Mouse (Mus musculus) CH12.LX (cell line): ENCODE data around the gene Gm5108. TPM values are rescaled to one million over a fixed set of nuclear protein-coding genes. Genes with fewer than 3 reads are reported as not detected.
A peak's percentile ranks its signal among the peaks of the same experiment; 100 is the strongest.

Experiments
- DNase-seq: peaks from one replicate; pipeline ENCODE4 v3.0.0-alpha.2; 2013; ENCODE audit errors: extremely low read depth
- H3K27ac ChIP-seq: 2 replicates; pipeline ENCODE4 v1.5.1; 2012; ENCODE audit warnings: low read depth, mild to moderate bottlenecking, control low read depth, moderate library complexity; ENCODE audit not compliant: insufficient read depth
- H3K27me3 ChIP-seq: replicated peaks from 2 replicates; pipeline ENCODE3; 2012; ENCODE audit warnings: inconsistent platforms
- H3K36me3 ChIP-seq, 2 experiments: replicated peaks in 1 of 2; 2 replicates each; pipeline versions ENCODE3 to v1.6.1; 2012; ENCODE audit warnings: inconsistent platforms in 1 of 2, low read length in 1 of 2, mild to moderate bottlenecking in 1 of 2, mixed read lengths in 1 of 2, moderate library complexity in 1 of 2; ENCODE audit not compliant: control insufficient read depth in 1 of 2, insufficient read depth in 1 of 2
- H3K4me1 ChIP-seq, 2 experiments: 2 replicates each; pipeline ENCODE4 v1.6.1; 2012; ENCODE audit warnings: inconsistent platforms in 1 of 2, moderate library complexity in 1 of 2; ENCODE audit not compliant: insufficient read depth in 2 of 2, control insufficient read depth in 1 of 2
- H3K4me2 ChIP-seq: 2 replicates; pipeline ENCODE4 v1.6.1; 2012; ENCODE audit warnings: low read depth, mild to moderate bottlenecking, control low read depth; ENCODE audit not compliant: poor library complexity, insufficient read depth, severe bottlenecking
- H3K4me3 ChIP-seq, 3 experiments: fragments of 150-350 bp in 1 of 3; sonication (generic) in 1 of 3; replicated peaks in 1 of 3; 2 replicates each; pipeline versions ENCODE3 to v1.5.1; 2011 to 2012; ENCODE audit warnings: low read depth in 2 of 3, low read length in 2 of 3, mild to moderate bottlenecking in 2 of 3, moderate library complexity in 2 of 3, control low read depth in 1 of 3, improper control_type of control experiment in 1 of 3, inconsistent platforms in 1 of 3, mixed read lengths in 1 of 3; ENCODE audit not compliant: poor library complexity in 1 of 3
- H3K79me2 ChIP-seq: replicated peaks from 2 replicates; pipeline ENCODE4 v1.6.1; 2012; ENCODE audit warnings: mild to moderate bottlenecking, moderate library complexity; ENCODE audit not compliant: control insufficient read depth, poor library complexity, insufficient read depth, severe bottlenecking; ENCODE audit errors: extremely low read depth
- H3K9ac ChIP-seq: 2 replicates; pipeline ENCODE4 v1.6.1; 2012; ENCODE audit warnings: low read depth, mild to moderate bottlenecking, control low read depth, moderate library complexity; ENCODE audit not compliant: insufficient read depth
- H3K9me3 ChIP-seq: replicated peaks from 2 replicates; pipeline ENCODE3; 2012; ENCODE audit warnings: low read length, inconsistent platforms, mixed read lengths
- BHLHE40 ChIP-seq: IDR thresholded peaks from 2 replicates; pipeline ENCODE4 v1.6.1; 2011; ENCODE audit warnings: mild to moderate bottlenecking, low read depth, low read length, improper control_type of control experiment
- CHD1 ChIP-seq: IDR thresholded peaks from 2 replicates; pipeline ENCODE4 v1.6.1; 2012; ENCODE audit warnings: low read depth, low read length, improper control_type of control experiment, inconsistent platforms
- CHD2 ChIP-seq: IDR thresholded peaks from 2 replicates; pipeline ENCODE4 v1.6.1; 2011; ENCODE audit warnings: low read length, improper control_type of control experiment
- CTCF ChIP-seq, 2 experiments: IDR thresholded peaks in 1 of 2; conservative IDR thresholded peaks in 1 of 2; 2 replicates each; pipeline ENCODE4 v1.5.1; 2011 to 2012; ENCODE audit warnings: low read depth in 2 of 2, low read length in 2 of 2, improper control_type of control experiment in 1 of 2, inconsistent platforms in 1 of 2, mild to moderate bottlenecking in 1 of 2, moderate library complexity in 1 of 2
- E2F4 ChIP-seq: IDR thresholded peaks from 2 replicates; pipeline ENCODE4 v1.6.1; 2011; ENCODE audit warnings: low read depth, low read length, improper control_type of control experiment; ENCODE audit not compliant: insufficient replicate concordance
- JUND ChIP-seq: conservative IDR thresholded peaks from 2 replicates; pipeline ENCODE4 v1.6.1; 2011; ENCODE audit warnings: low read depth, low read length, improper control_type of control experiment
- MXI1 ChIP-seq: IDR thresholded peaks from 2 replicates; pipeline ENCODE4 v1.6.1; 2011; ENCODE audit warnings: mild to moderate bottlenecking, low read depth, low read length, improper control_type of control experiment
- MYC ChIP-seq: IDR thresholded peaks from 2 replicates; pipeline ENCODE4 v1.6.1; 2011; ENCODE audit warnings: low read depth, mild to moderate bottlenecking, improper control_type of control experiment, low read length
- NELFE ChIP-seq: IDR thresholded peaks from 2 replicates; pipeline ENCODE4 v1.6.1; 2011; ENCODE audit warnings: low read depth, low read length, improper control_type of control experiment
- NRF1 ChIP-seq: IDR thresholded peaks from 2 replicates; pipeline ENCODE4 v1.6.1; 2014; ENCODE audit warnings: low read depth, mild to moderate bottlenecking, inconsistent platforms, low read length, improper control_type of control experiment, moderate library complexity
- PAX5 ChIP-seq: IDR thresholded peaks from 2 replicates; pipeline ENCODE4 v1.6.1; 2012; ENCODE audit warnings: low read length, inconsistent platforms, mixed read lengths
- POLR2AphosphoS2 ChIP-seq: IDR thresholded peaks from 2 replicates; pipeline ENCODE4 v1.6.1; 2011; ENCODE audit warnings: low read depth, low read length, improper control_type of control experiment
- SIN3A ChIP-seq: IDR thresholded peaks from 2 replicates; pipeline ENCODE4 v1.6.1; 2012; ENCODE audit warnings: low read length, improper control_type of control experiment, inconsistent platforms
- TBP ChIP-seq: conservative IDR thresholded peaks from 2 replicates; pipeline ENCODE4 v1.6.1; 2011; ENCODE audit warnings: low read depth, low read length, improper control_type of control experiment
- TCF12 ChIP-seq: IDR thresholded peaks from 2 replicates; pipeline ENCODE4 v1.6.1; 2014; ENCODE audit warnings: low read depth, mild to moderate bottlenecking, inconsistent platforms, low read length, improper control_type of control experiment
- UBTF ChIP-seq: IDR thresholded peaks from 2 replicates; pipeline ENCODE4 v1.6.1; 2012; ENCODE audit warnings: low read depth, mild to moderate bottlenecking, inconsistent platforms, low read length, improper control_type of control experiment, moderate library complexity
- USF1 ChIP-seq: IDR thresholded peaks from 2 replicates; pipeline ENCODE4 v1.6.1; 2014; ENCODE audit warnings: low read depth, mild to moderate bottlenecking, inconsistent platforms, low read length, improper control_type of control experiment
- ZKSCAN1 ChIP-seq: IDR thresholded peaks from 2 replicates; pipeline ENCODE4 v1.6.1; 2012; ENCODE audit warnings: low read depth, inconsistent platforms, low read length, improper control_type of control experiment, borderline replicate concordance
- ZMIZ1 ChIP-seq: IDR thresholded peaks from 2 replicates; pipeline ENCODE4 v1.6.1; 2012; ENCODE audit warnings: low read depth, mild to moderate bottlenecking, inconsistent platforms, low read length, improper control_type of control experiment
- dilution Hi-C: fragments of 300-500 bp; cut with MboI; formaldehyde crosslinking; loops from 2 replicates; pipeline ENCODE4 v1.14.3; 2020; ENCODE audit warnings: low sequenced_read_pairs; ENCODE audit not compliant: extremely low pct_unique_long_range_greater_than_20kb, extremely low pct_ligation_motif_present
- in situ Hi-C: fragments of 300-500 bp; cut with MboI; formaldehyde crosslinking; loops from 3 replicates; pipeline ENCODE4 v1.14.3; 2019; ENCODE audit warnings: low sequenced_read_pairs, low pct_ligation_motif_present, low pct_unique_long_range_greater_than_20kb, mixed read lengths
- polyA plus RNA-seq: library from polyadenylated mRNA; unstranded; fragments of >175 nt; gene quantifications from 2 replicates; pipeline ENCODE4 v1.2.1, GENCODE M21; 2012; ENCODE audit warnings: low read depth; ENCODE audit not compliant: insufficient read length
- total RNA-seq, 2 experiments: library from RNA; depleted of rRNA; stranded (reverse); fragments of 300-350 nt in 1 of 2; fragments of >200 nt in 1 of 2; gene quantifications; 2 replicates each; pipeline ENCODE4 v1.2.3; 2012 to 2014

Gene Gm5108
- total and polyA plus RNA-seq, 3 experiments: not detected

GRCm38 (mm10) chr5:67904555-67904954 lies 36.9 kb upstream of the Gm5108 start:
- in situ Hi-C loops: no loop called here
- dilution Hi-C loops: no loop called here
- H3K27me3 ChIP-seq: no peaks in the 10 kb centered on the region

DNA sequence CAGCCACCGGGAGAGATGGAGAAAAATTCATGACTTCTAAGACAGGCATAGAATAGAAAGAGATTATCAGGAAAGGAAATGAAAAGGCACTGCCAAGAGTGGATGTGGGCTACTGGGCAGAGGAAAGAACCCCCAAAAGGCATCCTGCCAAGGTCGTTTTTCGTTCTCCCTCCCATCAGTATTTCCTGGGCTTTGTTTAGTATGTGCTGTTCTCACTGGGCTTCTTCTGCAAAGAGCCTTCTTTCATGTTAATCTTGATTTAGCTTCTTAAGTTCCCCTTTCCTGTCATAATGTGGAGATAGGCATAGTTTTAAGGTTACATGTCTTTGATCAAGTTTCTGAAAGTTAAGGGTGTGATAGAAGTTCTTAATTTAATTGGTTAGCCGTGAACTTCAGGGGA lies 10.9 kb upstream of the Gm5108 start:
- no peak overlapping the region for H3K9ac ChIP-seq
- H3K4me1 ChIP-seq: no peaks in the 10 kb centered on the region
- dilution Hi-C loops (no loop called here), in situ Hi-C loops (no loop called here)
- TF ChIP-seq USF1: no peak
- no peak for TF ChIP-seq TCF12
- TF ChIP-seq JUND: no peak
- no peak for TF ChIP-seq ZMIZ1
- no peak for TF ChIP-seq ZKSCAN1
- no peak for TF ChIP-seq PAX5
- H3K9me3 ChIP-seq: no peaks in the 10 kb centered on the region
- H3K36me3 ChIP-seq: no peaks in the 10 kb centered on the region
- no peak overlapping the region for H3K4me3 ChIP-seq
- H3K79me2 ChIP-seq: no peaks in the 10 kb centered on the region
- no peak overlapping the region for H3K27ac ChIP-seq
- H3K27me3 ChIP-seq: no peaks in the 10 kb centered on the region
- no peak overlapping the region for H3K4me2 ChIP-seq
- DNase-seq: no peak

More at GRCm38 (mm10) chr5:67904555-67904954, 36.9 kb upstream of the Gm5108 start:
- no peaks in the 10 kb centered on the region for H3K79me2 ChIP-seq
- no peaks in the 10 kb centered on the region for H3K4me1 ChIP-seq
- no peaks in the 10 kb centered on the region for H3K36me3 ChIP-seq
- TF ChIP-seq TBP: no peak
- TF ChIP-seq MYC: no peak
- TF ChIP-seq MXI1: no peak
- no peak for TF ChIP-seq USF1
- TF ChIP-seq CHD2: no peak
- DNase-seq: peak; percentile 1
- no peak overlapping the region for H3K4me3 ChIP-seq
- no peaks in the 10 kb centered on the region for H3K9me3 ChIP-seq
- H3K27ac ChIP-seq: no peak overlapping the region
- no peak overlapping the region for H3K9ac ChIP-seq
- H3K4me2 ChIP-seq: no peak overlapping the region

DNA sequence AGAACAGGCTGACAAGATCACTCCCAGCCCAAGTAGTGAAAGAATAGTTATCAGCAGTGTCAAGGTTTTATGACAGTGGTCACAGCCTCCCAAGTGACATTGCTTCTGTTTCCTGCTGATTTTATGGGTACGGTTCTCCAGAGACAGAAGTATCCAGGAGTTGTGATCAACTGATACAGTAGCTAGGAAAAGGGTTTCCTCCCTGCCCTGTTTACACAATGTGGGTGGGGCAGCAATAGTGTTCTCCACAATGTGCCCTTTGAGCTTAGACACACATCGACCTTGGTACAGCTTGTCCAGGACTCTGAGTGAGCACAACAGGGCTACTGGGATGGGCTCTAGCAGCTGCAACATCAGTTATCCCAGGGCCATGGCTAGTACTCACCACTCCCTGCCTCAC lies 9.8 kb upstream of the Gm5108 start:
- Histone ChIP-seq H3K27me3 (no peaks in the 10 kb centered on the region), H3K79me2 (no peaks in the 10 kb centered on the region), H3K27ac (no peak overlapping the region), H3K9ac (no peak overlapping the region), H3K36me3 (no peaks in the 10 kb centered on the region), H3K4me1 (no peaks in the 10 kb centered on the region), H3K4me2 (no peak overlapping the region), H3K9me3 (no peaks in the 10 kb centered on the region), H3K4me3 (no peak overlapping the region)
- in situ Hi-C loops (no loop called here), dilution Hi-C loops (no loop called here)
- DNase-seq: no peak
- TF ChIP-seq NRF1: no peak
- TF ChIP-seq MXI1: no peak
- TF ChIP-seq ZMIZ1: no peak
- TF ChIP-seq CTCF (conservative IDR thresholded peaks at IDR 0.05 in 1 of 2, IDR thresholded peaks at IDR 0.05 in 1 of 2; ENCODE audit: low read depth in 2 of 2, low read length in 2 of 2): no peak
- TF ChIP-seq BHLHE40: no peak
- no peak for TF ChIP-seq TBP
- TF ChIP-seq SIN3A: no peak
- no peak for TF ChIP-seq ZKSCAN1
- no peak for TF ChIP-seq CHD1
- TF ChIP-seq NELFE: no peak
- no peak for TF ChIP-seq UBTF
- no peak for TF ChIP-seq PAX5
- no peak for TF ChIP-seq JUND
- no peak for TF ChIP-seq E2F4
- TF ChIP-seq POLR2AphosphoS2: no peak
- no peak for TF ChIP-seq USF1
